Mouse (Mus musculus) heart, adult 2 months (tissue): ENCODE results near the gene Bmp6.

Source experiments
- CTCF ChIP-seq: fragments of 200-600 bp; IDR thresholded peaks from 2 replicates; pipeline ENCODE4 v1.8.1; 2022; ENCODE audit warnings: antibody characterized with exemption, mild to moderate bottlenecking, moderate library complexity
- EP300 ChIP-seq: fragments of 200-500 bp; IDR thresholded peaks from 2 replicates; pipeline ENCODE4 v1.6.1; 2011; ENCODE audit warnings: low read depth, low read length, control low read depth; ENCODE audit not compliant: insufficient read depth
- POLR2A ChIP-seq: fragments of 200-500 bp; IDR thresholded peaks from 2 replicates; pipeline ENCODE4 v1.6.1; 2011; ENCODE audit warnings: mild to moderate bottlenecking, low read depth, low read length, control low read depth; ENCODE audit not compliant: insufficient read depth

- no peak for TF ChIP-seq POLR2A
- no peak for TF ChIP-seq CTCF
- TF ChIP-seq EP300 = no peak
Observed at GRCm38 (mm10) chr13:38513921-38514320, 169.0 kb downstream of the Bmp6 start.
